Mouse (Mus musculus) lung, adult 18-20 months (tissue): ENCODE measurements around the gene Bean1.

Source experiments
- DNase-seq, 2 experiments: peaks; one replicate each; pipeline ENCODE4 v3.0.0; 2022; ENCODE audit warnings: mixed read lengths in 2 of 2

Gene Bean1

GRCm38 (mm10) chr8:104172420-104172819 lies 2.2 kb downstream of the Bean1 start:
- no peak for DNase-seq

- peak in 1 of 2 experiments; percentile 21 for DNase-seq
Observed at GRCm38 (mm10) chr8:104175848-104176527, 5.7 kb downstream of the Bean1 start.

GRCm38 (mm10) chr8:104177054-104177453 lies 6.8 kb downstream of the Bean1 start:
- DNase-seq = no peak

GRCm38 (mm10) chr8:104184905-104185304 lies 14.7 kb downstream of the Bean1 start:
- DNase-seq = no peak

GRCm38 (mm10) chr8:104186827-104187226 lies 16.6 kb downstream of the Bean1 start:
- DNase-seq = no peak

- DNase-seq = no peak
Observed at GRCm38 (mm10) chr8:104187622-104188021, 17.4 kb downstream of the Bean1 start.

- no peak for DNase-seq
Observed at GRCm38 (mm10) chr8:104188459-104188858, 18.2 kb downstream of the Bean1 start.

GRCm38 (mm10) chr8:104190777-104191468 lies 20.7 kb downstream of the Bean1 start:
- DNase-seq = no peak

GRCm38 (mm10) chr8:104191496-104191895 lies 21.3 kb downstream of the Bean1 start:
- DNase-seq = no peak

- DNase-seq = no peak
Observed at GRCm38 (mm10) chr8:104199802-104200201, 29.6 kb downstream of the Bean1 start.

GRCm38 (mm10) chr8:104201622-104202021 lies 31.4 kb downstream of the Bean1 start:
- no peak for DNase-seq

- no peak for DNase-seq
Observed at GRCm38 (mm10) chr8:104202320-104202719, 32.1 kb downstream of the Bean1 start.

- no peak for DNase-seq
Observed at GRCm38 (mm10) chr8:104205292-104205691, 35.0 kb downstream of the Bean1 start.

- DNase-seq = no peak
Observed at GRCm38 (mm10) chr8:104217601-104218000, 47.4 kb downstream of the Bean1 start.

GRCm38 (mm10) chr8:104219079-104219478 lies 48.8 kb downstream of the Bean1 start:
- DNase-seq = peak; percentile 42 to 44

- DNase-seq = peak; percentile 62 to 66
Observed at GRCm38 (mm10) chr8:104219806-104220205, 49.6 kb downstream of the Bean1 start.

GRCm38 (mm10) chr8:104227048-104227447 lies 56.8 kb downstream of the Bean1 start:
- no peak for DNase-seq

- no peak for DNase-seq
Observed at GRCm38 (mm10) chr8:104230377-104230776, 60.1 kb downstream of the Bean1 start.

GRCm38 (mm10) chr8:104232039-104232438 lies 61.8 kb downstream of the Bean1 start:
- DNase-seq = no peak

- peak; percentile 26 to 29 for DNase-seq
Observed at GRCm38 (mm10) chr8:104232919-104233318, 62.7 kb downstream of the Bean1 start.

GRCm38 (mm10) chr8:104234573-104234972 lies 64.3 kb downstream of the Bean1 start:
- DNase-seq = no peak

GRCm38 (mm10) chr8:104239418-104239861 lies 69.2 kb downstream of the Bean1 start:
- peak in 1 of 2 experiments; percentile 21 for DNase-seq

GRCm38 (mm10) chr8:104242038-104242644 lies 71.9 kb downstream of the Bean1 start:
- no peak for DNase-seq

GRCm38 (mm10) chr8:104246621-104247020 lies 76.4 kb downstream of the Bean1 start:
- DNase-seq = no peak
